Mouse (Mus musculus): ENCODE results near the gene Gm47985.

The Gm47985 gene

GRCm38 (mm10) chr1:151219045-151219444 is 36.7 kb downstream of the Gm47985 start:
- DNase-seq (ENCODE audit: low spot score in 2 of 2) = no peak

- DNase-seq (ENCODE audit: low spot score in 2 of 2) = no peak
Observed at GRCm38 (mm10) chr1:151220098-151220497, 37.8 kb downstream of the Gm47985 start.

- DNase-seq (ENCODE audit: low spot score in 2 of 2) = no peak
Observed at GRCm38 (mm10) chr1:151222561-151223267, 40.4 kb downstream of the Gm47985 start.

- no peak for DNase-seq (ENCODE audit: low spot score in 2 of 2)
Observed at GRCm38 (mm10) chr1:151223377-151223776, 41.0 kb downstream of the Gm47985 start.

GRCm38 (mm10) chr1:151224536-151224935 is 42.2 kb downstream of the Gm47985 start:
- no peak for DNase-seq (ENCODE audit: low spot score in 2 of 2)

GRCm38 (mm10) chr1:151227506-151227905 is 45.2 kb downstream of the Gm47985 start:
- DNase-seq (ENCODE audit: low spot score in 2 of 2) = no peak

GRCm38 (mm10) chr1:151228320-151228989 is 46.1 kb downstream of the Gm47985 start:
- DNase-seq (ENCODE audit: low spot score in 2 of 2) = no peak

- DNase-seq (ENCODE audit: low spot score in 2 of 2) = no peak
Observed at GRCm38 (mm10) chr1:151232346-151232745, 50.0 kb downstream of the Gm47985 start.

- DNase-seq (ENCODE audit: low spot score in 2 of 2) = no peak
Observed at GRCm38 (mm10) chr1:151233756-151234155, 51.4 kb downstream of the Gm47985 start.

Data from right cerebral cortex, postnatal 10 days (tissue).